Mouse (Mus musculus) forelimb bud, embryonic 11.5 days (tissue): ENCODE data around the gene Cdiptos.

Experiments
- DNase-seq: peaks from one replicate; pipeline ENCODE4 v3.0.0-alpha.2; 2012; ENCODE audit warnings: low read depth, low spot score

Gene Cdiptos

DNA sequence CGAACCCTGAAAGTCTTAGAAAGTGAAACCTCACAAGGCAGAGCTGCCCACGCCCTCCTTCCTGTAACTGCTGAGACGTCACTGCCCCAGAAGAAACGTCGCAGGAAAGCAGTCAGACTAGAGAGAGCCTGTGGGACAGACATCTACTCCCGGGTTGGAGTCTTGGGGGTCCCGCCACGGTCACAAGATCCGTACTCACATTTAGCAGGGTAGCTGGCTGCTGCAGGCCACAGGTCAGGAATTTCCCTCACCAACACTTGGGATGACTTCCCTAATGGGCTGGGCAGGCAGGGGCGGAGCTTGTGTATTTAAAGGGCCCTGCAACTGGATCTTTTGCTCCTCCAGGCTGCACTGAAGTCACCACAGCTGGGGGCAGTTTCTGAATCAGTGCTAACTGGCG lies 38.4 kb upstream of the Cdiptos start, which contains the start of gene Mvp:
Gene Mvp (minus strand): TSS at position 302 of the 400 bp plus-strand sequence.
- peak; percentile 30 for DNase-seq

DNA sequence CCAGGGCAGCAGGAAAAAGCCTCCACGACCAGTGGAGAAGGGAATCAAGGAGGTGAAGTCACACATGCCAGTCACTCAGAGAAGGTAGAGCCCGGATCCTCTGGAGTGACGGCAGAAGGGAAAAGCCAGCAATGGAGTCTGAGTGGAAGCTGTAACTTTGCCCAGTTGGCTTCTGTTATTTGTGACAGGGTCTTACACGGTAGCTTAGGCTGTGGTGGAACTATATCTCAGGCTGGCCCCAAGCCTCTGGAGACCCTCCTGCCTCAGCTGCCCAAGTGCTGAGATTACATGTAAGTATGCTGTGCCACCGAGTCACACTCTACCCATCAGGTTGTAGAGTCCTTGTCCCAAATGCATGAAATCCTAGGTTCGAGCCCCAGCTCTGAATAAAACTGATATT lies 37.5 kb upstream of the Cdiptos start:
- DNase-seq, result no peak

DNA sequence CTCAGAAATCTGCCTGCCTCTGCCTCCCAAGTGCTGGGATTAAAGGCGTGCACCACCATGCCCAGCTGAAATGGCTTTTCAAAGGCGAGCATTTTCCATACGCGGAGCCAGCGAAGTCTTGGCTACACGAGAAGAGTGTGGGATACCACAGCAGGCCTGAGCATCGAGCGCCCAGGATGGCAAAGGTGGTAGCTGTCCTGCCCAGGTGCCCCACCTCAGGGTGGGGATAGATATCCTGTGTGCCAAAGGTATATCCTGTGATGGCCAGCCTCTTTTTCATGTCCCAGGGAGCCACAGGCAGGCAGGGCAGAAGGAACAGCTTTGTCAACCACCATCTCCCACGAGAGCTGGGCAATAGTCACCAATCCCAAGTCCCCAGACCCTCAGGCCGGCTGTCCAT lies 36.9 kb upstream of the Cdiptos start:
- no peak for DNase-seq

- no peak for DNase-seq
Observed at GRCm38 (mm10) chr7:127012374-127012773, 36.5 kb upstream of the Cdiptos start.

GRCm38 (mm10) chr7:127011717-127012116 lies 35.8 kb upstream of the Cdiptos start:
- DNase-seq, result no peak

DNA sequence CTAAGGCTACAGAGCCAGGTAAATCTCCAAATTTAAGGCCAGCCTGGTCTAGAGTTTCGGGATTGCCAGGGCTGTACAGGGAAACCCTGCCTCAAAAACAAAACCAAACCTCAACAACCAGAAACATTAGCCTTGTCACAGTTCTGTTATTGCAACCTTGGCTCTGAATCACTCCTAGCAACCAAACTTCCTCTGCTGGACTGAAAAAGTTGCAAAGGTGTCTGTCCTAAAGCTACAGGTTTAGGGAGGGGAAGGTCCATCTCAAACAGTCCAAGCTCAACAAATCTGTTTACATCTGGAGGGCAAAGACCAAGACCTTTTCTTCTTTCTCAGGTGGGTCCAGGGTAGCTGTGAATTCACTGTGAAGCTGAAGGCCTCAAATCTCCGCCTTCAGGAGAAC lies 35.2 kb upstream of the Cdiptos start:
- no peak for DNase-seq

GRCm38 (mm10) chr7:127009307-127010085 lies 33.6 kb upstream of the Cdiptos start:
- DNase-seq, result no peak

- DNase-seq, result no peak
Observed at GRCm38 (mm10) chr7:127008239-127009019, 32.5 kb upstream of the Cdiptos start.

DNA sequence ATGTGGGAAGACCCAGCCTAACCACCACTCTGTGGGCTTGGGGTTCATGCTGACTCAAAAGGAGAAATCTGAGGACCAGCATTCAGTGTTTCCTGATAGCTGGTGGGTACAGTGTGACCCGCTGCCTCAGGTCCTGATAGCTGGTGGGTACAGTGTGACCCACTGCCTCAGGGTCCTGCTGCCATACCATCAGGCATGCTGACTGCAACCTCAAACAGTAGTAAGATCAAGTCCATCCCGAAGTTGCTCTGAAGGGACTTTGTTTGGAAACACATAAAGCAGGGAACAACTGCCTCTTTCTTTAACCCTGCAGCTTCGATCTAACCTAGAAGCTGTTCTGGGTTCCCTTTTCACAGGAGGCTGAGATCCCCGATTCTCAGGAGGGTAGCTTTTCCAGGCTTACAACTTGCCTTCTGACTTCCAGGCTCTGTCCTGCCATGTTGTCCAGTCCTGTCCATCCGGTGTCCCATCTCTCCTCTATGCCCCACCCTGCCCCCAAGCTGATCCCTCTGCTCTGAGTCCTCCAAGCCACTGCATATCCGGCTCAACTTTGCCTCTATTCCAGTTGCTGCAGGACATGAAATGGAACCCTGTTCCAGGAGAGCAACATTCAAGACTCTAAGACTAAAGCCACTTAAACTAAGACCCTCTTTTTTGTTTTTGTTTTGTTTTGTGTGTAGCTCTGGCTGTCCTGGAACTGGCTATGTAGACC lies 31.6 kb upstream of the Cdiptos start:
- DNase-seq, result no peak

GRCm38 (mm10) chr7:127004122-127004875 lies 28.4 kb upstream of the Cdiptos start:
- DNase-seq, result no peak

DNA sequence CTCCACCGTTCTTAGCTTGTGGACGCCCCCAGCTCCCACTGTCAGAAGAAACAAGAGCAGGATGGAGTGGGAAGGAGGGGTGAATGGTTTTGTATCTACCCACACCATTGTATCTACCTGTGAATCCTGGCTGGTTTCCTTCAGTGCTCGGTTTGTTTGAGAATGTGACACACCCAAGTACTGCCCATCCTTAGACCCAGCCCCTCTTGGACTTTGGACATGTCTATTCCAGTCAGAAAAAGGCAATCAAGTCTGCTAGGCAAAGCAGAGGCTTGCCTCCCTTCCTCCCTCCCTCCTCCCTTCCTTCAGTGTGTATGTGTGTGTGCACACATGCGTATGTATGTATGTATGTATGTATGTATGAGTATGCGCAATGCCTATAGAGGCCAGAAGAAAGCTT lies 27.7 kb upstream of the Cdiptos start:
- no peak for DNase-seq

DNA sequence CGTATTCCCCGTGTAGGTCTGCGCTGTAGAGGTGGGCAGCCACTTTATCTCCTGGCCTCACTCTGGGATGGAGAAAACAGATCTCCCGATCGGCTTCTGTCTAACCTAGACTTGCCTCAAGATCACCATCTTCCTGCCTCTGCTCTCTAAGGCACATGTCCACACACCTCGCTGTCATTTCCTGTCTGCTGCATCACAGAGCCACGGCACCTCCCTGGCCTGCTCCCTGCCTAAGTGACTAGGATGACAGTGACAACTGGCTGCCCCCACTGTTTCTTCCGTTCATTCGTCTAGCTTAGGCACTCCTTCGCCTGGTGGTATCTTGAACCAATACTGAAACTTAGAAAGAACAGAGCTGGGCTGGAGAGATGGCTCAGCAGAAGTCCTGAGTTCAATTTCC lies 23.7 kb upstream of the Cdiptos start:
- DNase-seq, result no peak

GRCm38 (mm10) chr7:126996449-126996848 lies 20.6 kb upstream of the Cdiptos start:
- DNase-seq, result no peak

GRCm38 (mm10) chr7:126988816-126989215 lies 12.9 kb upstream of the Cdiptos start:
- no peak for DNase-seq

DNA sequence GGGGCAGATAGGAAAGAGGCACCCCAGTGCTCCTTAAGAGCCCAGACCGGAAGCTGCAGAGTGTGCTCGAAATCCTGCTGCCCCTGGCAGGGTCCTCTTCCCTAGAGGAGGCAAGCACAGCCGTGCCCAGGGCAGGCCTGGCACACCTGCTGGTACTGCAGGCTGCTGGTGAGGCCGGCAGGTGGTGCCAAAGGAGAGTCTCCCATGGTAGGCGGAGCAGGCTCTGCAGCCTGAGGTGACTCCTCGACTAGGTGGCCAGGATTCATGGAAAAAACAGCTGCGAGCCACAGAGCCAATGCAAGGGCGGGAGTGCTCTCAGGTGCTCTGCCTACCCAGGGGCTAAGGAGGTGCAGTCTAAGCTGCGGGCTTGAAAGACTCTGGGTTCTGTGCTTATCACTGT lies 10.4 kb upstream of the Cdiptos start:
- DNase-seq, result no peak

DNA sequence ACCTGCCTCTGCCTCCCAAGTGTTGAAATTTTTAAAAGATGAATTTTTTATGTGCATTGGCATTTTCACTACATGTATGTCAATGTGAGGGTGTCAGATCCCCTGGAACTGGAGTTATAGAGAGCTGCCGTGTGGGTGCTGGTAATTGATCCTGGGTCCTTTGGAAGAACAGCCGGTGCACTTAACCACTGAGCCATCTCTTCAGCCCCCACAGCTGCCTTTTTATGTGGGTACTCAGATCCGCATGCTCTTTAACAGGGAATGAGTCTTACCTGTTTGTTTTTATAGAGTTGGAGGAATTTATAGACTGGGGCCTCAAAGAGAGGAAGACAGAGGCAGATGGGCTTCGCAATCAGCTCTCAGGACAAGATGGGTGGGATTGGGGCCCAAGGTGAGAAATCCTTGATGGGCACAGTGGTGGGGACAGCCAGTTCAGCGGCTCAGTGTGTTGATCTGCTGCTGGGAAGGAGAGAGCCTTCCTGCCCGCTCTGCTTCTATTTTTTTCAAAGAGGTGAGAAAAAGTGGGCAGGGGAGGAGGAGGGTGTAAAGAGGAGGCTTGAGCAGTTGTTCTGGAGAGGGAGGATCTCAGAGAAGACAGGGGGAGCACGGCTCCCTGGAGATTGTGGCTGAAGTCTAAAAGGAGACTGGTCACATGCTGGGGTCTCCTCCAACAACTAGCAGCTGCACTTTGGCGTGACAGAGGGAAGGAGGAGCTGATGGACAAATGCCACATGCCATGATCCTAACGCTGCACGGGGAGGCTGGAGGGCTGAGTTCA lies 9.0 kb upstream of the Cdiptos start:
- DNase-seq, result no peak

DNA sequence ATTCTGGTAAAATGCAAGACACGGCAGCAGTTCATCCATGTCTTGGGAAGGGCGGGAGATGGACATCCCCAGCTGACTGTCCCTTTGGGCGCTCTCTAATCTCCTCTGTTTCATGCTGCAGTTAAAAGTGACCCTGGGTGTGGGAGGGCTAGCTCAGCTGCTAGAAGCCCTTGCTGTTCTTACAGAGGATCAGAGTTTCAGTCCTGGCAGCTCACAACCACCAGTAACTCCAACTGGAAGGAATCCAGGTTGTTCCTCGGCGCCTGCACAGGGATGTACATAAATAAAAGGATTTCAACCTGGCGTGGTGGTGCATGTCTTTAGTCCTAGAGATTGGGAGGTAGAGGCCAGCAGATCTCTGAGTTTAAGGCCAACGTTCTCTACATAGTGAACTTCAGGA lies 7.2 kb upstream of the Cdiptos start:
- DNase-seq, result no peak

DNA sequence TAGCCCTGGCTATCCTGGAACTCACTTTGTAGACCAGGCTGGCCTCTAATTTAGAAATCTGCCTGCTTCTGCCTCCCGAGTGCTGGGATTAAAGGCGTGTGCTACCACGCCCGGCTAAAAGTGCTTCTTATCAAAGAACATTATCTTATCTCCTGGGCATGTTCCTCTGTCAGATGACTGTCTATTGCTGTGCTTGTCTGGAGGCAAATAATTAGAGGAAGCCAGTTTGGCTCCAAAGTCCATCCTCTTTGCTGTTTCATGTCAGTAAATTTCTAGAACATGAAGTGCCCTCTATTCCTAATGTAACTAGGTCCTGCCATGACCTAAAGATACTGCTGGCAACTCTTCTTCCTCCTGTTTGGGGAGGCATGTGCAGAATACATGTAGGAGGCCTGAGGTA lies 6.2 kb upstream of the Cdiptos start:
- DNase-seq, result no peak

GRCm38 (mm10) chr7:126981601-126982000 lies 5.7 kb upstream of the Cdiptos start:
- DNase-seq, result no peak

GRCm38 (mm10) chr7:126978841-126979240 lies 2.9 kb upstream of the Cdiptos start:
- DNase-seq, result no peak
